Mouse (Mus musculus) megakaryocyte-erythroid progenitor cell, adult 5-6 weeks (primary cell): ENCODE results near the gene Olfr1056. TPM values are rescaled to one million over a fixed set of nuclear protein-coding genes. Genes with fewer than 3 reads are reported as not detected.
"Not testable (repeated sequence)": the region's sequence is repeated elsewhere in the genome, so short reads cannot be mapped to it uniquely, and the experiment has no call there.

ENCODE experiments used
- ATAC-seq: replicated peaks from 2 replicates; pipeline ENCODE4 v1.8.0; 2016; ENCODE audit warnings: mild to moderate bottlenecking, inconsistent platforms; ENCODE audit not compliant: severe bottlenecking, poor library complexity, low FRiP score, low TSS enrichment
- total RNA-seq, 2 experiments: library from RNA; stranded (forward) in 1 of 2; stranded (reverse) in 1 of 2; fragments of 200-1000, 215-1000 nt in 1 of 2; fragments of >200 nt in 1 of 2; fragmentation: Nextera tagmentation in 1 of 2; gene quantifications; 2 replicates each; pipeline ENCODE4 v1.2.3; 2014 to 2017

Gene Olfr1056
- total RNA-seq (2014; fragmentation: Nextera tagmentation), result not detected in 2 replicates
- not detected in 2 replicates for total RNA-seq (2017)

DNA sequence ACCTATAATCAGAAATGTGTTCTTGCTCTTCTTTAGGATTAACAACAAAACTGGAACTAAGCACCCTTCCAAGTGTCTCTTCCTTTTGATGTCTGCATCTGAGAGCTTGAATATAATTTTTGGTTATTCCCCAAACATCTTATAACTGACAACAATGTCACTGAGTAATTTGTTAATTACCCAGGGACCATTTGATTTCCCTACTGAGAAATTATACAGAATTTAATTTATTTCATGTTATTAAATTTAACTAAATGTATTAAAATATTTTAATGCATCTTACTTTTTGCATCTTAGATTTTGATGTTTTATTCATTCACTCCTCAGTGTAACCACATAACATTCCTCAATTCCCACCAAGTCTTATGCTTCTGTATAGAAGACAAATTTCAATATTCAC, at the start of gene Olfr1056:
TSS of gene Olfr1056 (minus strand) at position 101 of the 400 bp plus-strand sequence.
- ATAC-seq, result no peak

DNA sequence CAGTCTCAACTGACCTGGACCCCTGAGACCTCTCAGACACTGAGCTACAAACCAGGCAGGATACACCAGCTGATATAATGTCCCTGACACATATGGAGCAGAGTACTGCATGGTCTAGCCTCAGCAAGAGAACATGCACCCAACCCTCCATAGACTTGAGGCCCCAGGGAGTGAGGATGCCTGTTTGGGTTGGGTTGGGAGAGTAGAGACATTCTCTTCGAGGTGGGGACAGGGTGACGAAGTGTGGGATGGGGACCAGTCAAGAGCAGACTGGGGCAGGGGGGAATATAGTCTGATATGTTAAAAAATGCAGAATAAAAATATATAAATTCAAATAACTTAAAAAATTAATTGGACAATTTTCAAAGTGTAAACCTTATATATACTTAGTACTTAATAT, 32.8 kb upstream of the Olfr1056 start:
- no peak for ATAC-seq

DNA sequence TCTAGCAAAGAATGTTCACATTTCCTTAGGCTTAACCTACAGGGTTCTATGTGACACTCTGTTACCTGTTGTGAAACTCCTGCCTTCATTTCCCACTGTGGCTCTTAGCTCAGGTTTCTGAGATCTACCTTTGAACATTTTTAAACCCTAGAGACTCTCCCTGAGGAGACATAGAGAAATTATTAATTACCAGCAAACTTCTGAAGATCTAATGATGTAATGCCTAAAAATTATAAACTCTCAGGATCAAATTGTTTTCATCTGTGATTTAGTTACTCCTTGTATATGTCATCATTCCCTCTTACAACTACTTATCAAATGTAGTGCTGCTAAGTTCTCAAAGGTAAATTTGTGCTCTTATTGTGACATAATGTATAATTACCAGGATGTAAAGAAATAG, 26.2 kb upstream of the Olfr1056 start, which contains the start of gene Olfr1058:
TSS of gene Olfr1058 (minus strand) at position 101 of the 400 bp plus-strand sequence.
- not testable (repeated sequence) for ATAC-seq

DNA sequence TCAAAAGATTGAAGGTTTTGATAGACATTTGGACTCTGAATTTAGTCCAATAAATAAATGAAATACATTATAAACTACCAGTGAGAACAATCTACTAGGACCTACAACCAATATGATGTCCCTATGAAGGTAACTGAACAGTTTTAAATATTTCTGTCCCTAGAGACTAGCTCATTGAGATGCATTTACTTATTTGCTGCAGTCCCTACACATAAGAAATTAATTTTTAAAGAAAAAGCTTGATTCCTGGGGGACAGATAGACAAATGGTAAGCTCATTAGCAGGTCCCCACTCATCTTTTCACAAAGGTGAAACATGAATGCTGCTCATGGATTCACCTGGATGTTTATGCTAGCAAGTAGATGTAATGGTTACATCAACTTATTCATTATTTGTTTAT, 16.0 kb upstream of the Olfr1056 start, which contains the start of gene Olfr1057:
TSS of gene Olfr1057 (minus strand) at position 101 of the 400 bp plus-strand sequence.
- no peak for ATAC-seq

DNA sequence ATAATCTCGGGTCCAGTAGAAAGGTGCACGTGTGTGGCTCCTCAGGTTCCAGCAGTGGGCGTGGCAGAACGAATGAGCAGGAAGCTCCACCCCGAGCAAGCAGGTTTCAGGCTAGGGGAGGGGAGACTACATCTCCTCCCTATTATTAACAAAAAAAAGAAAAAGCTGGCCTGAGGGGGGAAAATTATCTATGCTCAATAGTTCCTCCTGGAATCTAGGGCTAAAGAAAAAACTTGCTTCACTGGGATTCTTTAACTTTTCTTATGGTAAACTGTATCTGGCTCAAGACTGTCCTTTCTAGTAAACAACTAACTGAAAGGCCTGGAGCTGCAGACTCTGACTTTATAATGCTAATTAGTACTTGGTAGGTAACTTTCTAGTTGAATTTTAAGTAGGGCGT, 4.1 kb upstream of the Olfr1056 start:
- ATAC-seq, result not testable (repeated sequence)

DNA sequence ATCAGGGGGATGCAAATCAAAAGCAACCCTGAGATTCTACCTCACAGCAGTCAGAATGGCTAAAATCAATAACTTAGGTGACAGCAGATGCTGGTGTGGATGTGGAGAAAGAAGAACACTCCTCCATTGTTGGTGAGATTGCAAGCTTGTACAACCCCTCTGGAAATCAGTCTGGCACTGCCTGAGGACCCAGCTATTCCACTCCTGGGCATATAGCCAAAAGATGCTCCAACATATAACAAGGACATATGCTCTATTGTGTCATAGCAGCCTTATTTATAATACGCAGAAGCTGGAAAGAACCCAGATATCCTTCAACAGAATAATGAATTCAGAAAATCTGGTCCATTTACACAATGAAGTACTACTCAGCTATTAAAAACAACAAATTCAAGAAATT, 10.5 kb downstream of the Olfr1056 start:
- not testable (repeated sequence) for ATAC-seq

DNA sequence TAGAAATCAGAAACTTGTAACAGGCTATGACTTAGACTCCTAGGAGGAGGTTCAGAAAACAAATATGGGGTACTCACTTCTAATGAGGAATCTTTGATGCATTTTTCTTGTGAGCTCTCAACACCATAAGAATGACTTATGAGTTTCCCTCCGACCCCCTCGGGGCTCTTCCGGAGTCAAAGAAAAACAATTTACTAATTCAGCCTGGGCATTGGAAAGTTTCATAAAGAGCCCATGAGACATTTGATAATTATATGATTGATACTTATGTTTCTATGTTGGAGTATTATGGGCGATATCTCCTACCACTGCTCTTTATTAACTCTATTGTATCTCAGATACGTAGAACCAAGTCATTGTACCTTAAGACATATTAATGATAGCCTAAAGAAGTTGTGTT, 12.1 kb downstream of the Olfr1056 start, which contains the start of gene Olfr1055:
TSS of gene Olfr1055 (minus strand) at position 101 of the 400 bp plus-strand sequence.
- no peak for ATAC-seq

DNA sequence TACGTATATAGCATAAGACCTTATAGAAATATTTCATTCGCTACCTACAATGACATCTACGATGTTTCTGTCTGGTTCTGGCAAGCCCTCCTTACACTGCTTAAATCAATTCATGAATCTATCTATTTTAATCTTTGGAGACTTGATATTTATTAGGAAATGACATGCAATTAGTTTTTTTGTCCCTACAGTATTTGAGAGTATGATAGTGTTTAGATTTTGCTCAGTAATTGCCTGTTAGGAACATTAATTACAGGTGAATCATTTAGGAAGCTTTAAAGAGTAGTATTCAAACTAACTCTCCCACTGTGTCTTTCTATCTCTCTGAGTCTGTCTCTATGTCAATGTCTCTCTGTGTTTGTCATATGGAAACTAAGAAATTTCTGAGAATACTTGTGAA, 26.9 kb downstream of the Olfr1056 start, which contains the start of gene Olfr1054:
TSS of gene Olfr1054 (minus strand) at position 101 of the 400 bp plus-strand sequence.
- ATAC-seq, result no peak

DNA sequence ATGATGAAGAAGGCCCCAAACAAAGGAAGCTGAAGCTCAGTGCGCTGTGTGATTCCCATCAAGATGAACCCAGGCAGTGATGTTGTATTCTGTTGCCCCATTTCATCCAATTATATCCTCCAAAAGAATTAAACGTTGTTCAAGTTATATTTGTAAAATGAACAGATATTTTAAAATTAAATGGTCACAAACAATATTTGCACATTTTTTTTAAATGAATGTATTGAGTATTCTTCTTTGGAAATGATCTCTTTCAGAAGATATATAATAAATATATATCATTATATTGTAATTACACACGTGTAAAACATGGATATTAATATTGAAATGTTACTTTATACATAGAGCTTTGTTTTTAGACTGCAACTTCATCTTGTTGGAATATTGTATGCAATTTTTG, 47.1 kb downstream of the Olfr1056 start, which contains the start of gene Olfr1053:
TSS of gene Olfr1053 (minus strand) at position 101 of the 400 bp plus-strand sequence.
- ATAC-seq, result no peak

Other genes with a start within 250 kb of the Olfr1056 start
- gene Olfr1039, start 226.5 kb downstream of the Olfr1056 start, total RNA-seq (2014; fragmentation: Nextera tagmentation), result not detected in 2 replicates
- gene Olfr1039, start 226.5 kb downstream of the Olfr1056 start, total RNA-seq (2017), result not detected in 2 replicates
- gene Olfr1040, start 215.7 kb downstream of the Olfr1056 start, total RNA-seq (2014; fragmentation: Nextera tagmentation), result not detected in 2 replicates
- not detected in 2 replicates for gene Olfr1040, start 215.7 kb downstream of the Olfr1056 start, total RNA-seq (2017)
- gene Olfr1042, start 200.6 kb downstream of the Olfr1056 start, total RNA-seq (2014; fragmentation: Nextera tagmentation), result not detected in 2 replicates
- gene Olfr1042, start 200.6 kb downstream of the Olfr1056 start, total RNA-seq (2017), result not detected in 2 replicates
- not detected in 2 replicates for gene Olfr1043, start 194.9 kb downstream of the Olfr1056 start, total RNA-seq (2014; fragmentation: Nextera tagmentation)
- gene Olfr1043, start 194.9 kb downstream of the Olfr1056 start, total RNA-seq (2017), result not detected in 2 replicates
- not detected in 2 replicates for gene Olfr1044, start 184.6 kb downstream of the Olfr1056 start, total RNA-seq (2014; fragmentation: Nextera tagmentation)
- gene Olfr1044, start 184.6 kb downstream of the Olfr1056 start, total RNA-seq (2017), result not detected in 2 replicates
- gene Olfr52, start 176.8 kb downstream of the Olfr1056 start, total RNA-seq (2014; fragmentation: Nextera tagmentation), result not detected in 2 replicates
- not detected in 2 replicates for gene Olfr52, start 176.8 kb downstream of the Olfr1056 start, total RNA-seq (2017)
- gene Olfr1045, start 159.5 kb downstream of the Olfr1056 start, total RNA-seq (2014; fragmentation: Nextera tagmentation), result not detected in 2 replicates
- not detected in 2 replicates for gene Olfr1045, start 159.5 kb downstream of the Olfr1056 start, total RNA-seq (2017)
- not detected in 2 replicates for gene Olfr1046, start 143.2 kb downstream of the Olfr1056 start, total RNA-seq (2014; fragmentation: Nextera tagmentation)
- gene Olfr1046, start 143.2 kb downstream of the Olfr1056 start, total RNA-seq (2017), result not detected in 2 replicates
- gene Olfr1047, start 131.1 kb downstream of the Olfr1056 start, total RNA-seq (2014; fragmentation: Nextera tagmentation), result not detected in 2 replicates
- gene Olfr1047, start 131.1 kb downstream of the Olfr1056 start, total RNA-seq (2017), result not detected in 2 replicates
- gene Olfr1048, start 122.2 kb downstream of the Olfr1056 start, total RNA-seq (2014; fragmentation: Nextera tagmentation), result not detected in 2 replicates
- not detected in 2 replicates for gene Olfr1048, start 122.2 kb downstream of the Olfr1056 start, total RNA-seq (2017)
- gene Olfr1049, start 104.1 kb downstream of the Olfr1056 start, total RNA-seq (2014; fragmentation: Nextera tagmentation), result not detected in 2 replicates
- gene Olfr1049, start 104.1 kb downstream of the Olfr1056 start, total RNA-seq (2017), result not detected in 2 replicates
- gene Olfr1051, start 83.4 kb downstream of the Olfr1056 start, total RNA-seq (2014; fragmentation: Nextera tagmentation), result not detected in 2 replicates
- not detected in 2 replicates for gene Olfr1051, start 83.4 kb downstream of the Olfr1056 start, total RNA-seq (2017)
- gene Olfr1052, start 70.0 kb downstream of the Olfr1056 start, total RNA-seq (2014; fragmentation: Nextera tagmentation), result not detected in 2 replicates
- gene Olfr1052, start 70.0 kb downstream of the Olfr1056 start, total RNA-seq (2017), result not detected in 2 replicates
- gene Olfr1053, start 47.2 kb downstream of the Olfr1056 start, total RNA-seq (2014; fragmentation: Nextera tagmentation), result not detected in 2 replicates
- not detected in 2 replicates for gene Olfr1053, start 47.2 kb downstream of the Olfr1056 start, total RNA-seq (2017)
- gene Olfr1054, start 27.0 kb downstream of the Olfr1056 start, total RNA-seq (2014; fragmentation: Nextera tagmentation), result not detected in 2 replicates
- not detected in 2 replicates for gene Olfr1054, start 27.0 kb downstream of the Olfr1056 start, total RNA-seq (2017)
- not detected in 2 replicates for gene Olfr1055, start 12.2 kb downstream of the Olfr1056 start, total RNA-seq (2014; fragmentation: Nextera tagmentation)
- not detected in 2 replicates for gene Olfr1055, start 12.2 kb downstream of the Olfr1056 start, total RNA-seq (2017)
- not detected in 2 replicates for gene Olfr1057, start 15.9 kb upstream of the Olfr1056 start, total RNA-seq (2014; fragmentation: Nextera tagmentation)
- not detected in 2 replicates for gene Olfr1057, start 15.9 kb upstream of the Olfr1056 start, total RNA-seq (2017)
- gene Olfr1058, start 26.1 kb upstream of the Olfr1056 start, total RNA-seq (2014; fragmentation: Nextera tagmentation), result not detected in 2 replicates
- not detected in 2 replicates for gene Olfr1058, start 26.1 kb upstream of the Olfr1056 start, total RNA-seq (2017)
- gene Olfr1061, start 51.6 kb upstream of the Olfr1056 start, total RNA-seq (2014; fragmentation: Nextera tagmentation), result not detected in 2 replicates
- not detected in 2 replicates for gene Olfr1061, start 51.6 kb upstream of the Olfr1056 start, total RNA-seq (2017)
- gene Olfr1062, start 64.3 kb upstream of the Olfr1056 start, total RNA-seq (2014; fragmentation: Nextera tagmentation), result not detected in 2 replicates
- gene Olfr1062, start 64.3 kb upstream of the Olfr1056 start, total RNA-seq (2017), result not detected in 2 replicates
- not detected in 2 replicates for gene Olfr1065, start 88.1 kb upstream of the Olfr1056 start, total RNA-seq (2014; fragmentation: Nextera tagmentation)
- gene Olfr1065, start 88.1 kb upstream of the Olfr1056 start, total RNA-seq (2017), result not detected in 2 replicates
- not detected in 2 replicates for gene Olfr1066, start 93.8 kb upstream of the Olfr1056 start, total RNA-seq (2014; fragmentation: Nextera tagmentation)
- not detected in 2 replicates for gene Olfr1066, start 93.8 kb upstream of the Olfr1056 start, total RNA-seq (2017)
- gene Olfr228, start 124.9 kb upstream of the Olfr1056 start, total RNA-seq (2014; fragmentation: Nextera tagmentation), result not detected in 2 replicates
- gene Olfr228, start 124.9 kb upstream of the Olfr1056 start, total RNA-seq (2017), result not detected in 2 replicates
- not detected in 2 replicates for gene Olfr1076, start 146.0 kb upstream of the Olfr1056 start, total RNA-seq (2014; fragmentation: Nextera tagmentation)
- not detected in 2 replicates for gene Olfr1076, start 146.0 kb upstream of the Olfr1056 start, total RNA-seq (2017)
- gene Olfr1079, start 180.0 kb upstream of the Olfr1056 start, total RNA-seq (2014; fragmentation: Nextera tagmentation), result not detected in 2 replicates
- gene Olfr1079, start 180.0 kb upstream of the Olfr1056 start, total RNA-seq (2017), result not detected in 2 replicates
- gene Olfr1080, start 195.8 kb upstream of the Olfr1056 start, total RNA-seq (2014; fragmentation: Nextera tagmentation), result not detected in 2 replicates
- not detected in 2 replicates for gene Olfr1080, start 195.8 kb upstream of the Olfr1056 start, total RNA-seq (2017)
- not detected in 2 replicates for gene Olfr1082, start 236.5 kb upstream of the Olfr1056 start, total RNA-seq (2014; fragmentation: Nextera tagmentation)
- not detected in 2 replicates for gene Olfr1082, start 236.5 kb upstream of the Olfr1056 start, total RNA-seq (2017)